Comparison of ENCODE assay signal across 15 mouse cellular contexts in the genomic region with DNA sequence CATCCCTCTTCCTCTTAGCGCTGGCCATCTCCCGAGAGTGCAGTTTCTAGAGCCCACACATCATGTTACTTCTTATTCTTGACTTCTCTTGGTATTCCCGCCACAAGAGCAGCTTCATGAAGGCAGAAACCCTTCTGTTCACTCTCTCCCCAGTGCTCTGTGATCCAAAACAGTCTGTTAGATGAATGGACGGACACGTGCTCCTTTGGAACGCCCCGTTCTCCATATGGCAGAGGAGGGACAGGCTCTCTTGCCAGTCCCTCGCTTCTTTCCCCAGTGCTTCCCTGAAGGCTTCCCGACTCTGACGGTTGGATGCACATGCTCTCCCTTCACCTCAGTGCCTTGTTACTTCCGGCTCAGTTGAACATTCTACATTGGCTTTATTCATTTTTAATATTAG. TPM values are rescaled to one million over a fixed set of nuclear protein-coding genes. Genes with fewer than 3 reads are reported as not detected.
DNase-seq lines count a peak whose midpoint lies in the region; ATAC-seq and TF ChIP-seq lines count a peak whose summit lies in the region.
"Had no signal": no experiment of that assay in that cellular context is flagged by ENCODE, and none has a peak within 500 bp of the region (broad histone marks: within the 10 kb centered on the region; RNA-seq: fewer than 3 reads in every experiment).

No protein-coding gene starts in this region.

- no peak overlapping the region for H3K27ac ChIP-seq in layer of hippocampus, adult 2 months
- H3K27ac ChIP-seq: liver, embryonic 13.5 days had no signal

- peak; percentile 28 to 53 for DNase-seq in cerebellum, postnatal 25 days
- peak; percentile 21 to 44 for DNase-seq in layer of hippocampus, adult 18-20 months (ENCODE audit: low spot score in 2 of 2)
- no peak for DNase-seq in layer of hippocampus, adult 2 months (ENCODE audit: low spot score in 2 of 2)
- DNase-seq in right cerebral cortex, postnatal 14 days, result peak; percentile 27
- no peak for DNase-seq in right cerebral cortex, adult 2 months (ENCODE audit: low spot score in 2 of 2)
- DNase-seq in gastrocnemius, postnatal 14 days, result no peak
- no peak for DNase-seq in heart, postnatal 4 days
- DNase-seq: adrenal gland, postnatal 25 days; heart, adult 11 months; liver, embryonic 13.5 days had no signal

- intact Hi-C loops in gastrocnemius, postnatal 14 days (cut with DNase I; ENCODE audit: low total_unique reads), result no loop called here

- no peak for TF ChIP-seq CTCF in layer of hippocampus, adult 2 months (conservative IDR thresholded peaks at IDR 0.05)

- ATAC-seq in cerebellum, adult (ENCODE audit: insufficient number of reproducible peaks, low FRiP score, low TSS enrichment), result no peak
- ATAC-seq: lung, postnatal 0 days had no signal

- no peak overlapping the region for H3K4me3 ChIP-seq in layer of hippocampus, adult 2 months
- H3K4me3 ChIP-seq: liver, embryonic 13.5 days; megakaryocyte, embryonic 14.5 days; myocyte had no signal

RNA-seq across cellular contexts. Expression of a gene that starts 15.4 kb away (rescaled TPM):
- 10 to 100 TPM; 27.3 to 27.8 TPM for total RNA-seq in layer of hippocampus, adult 18-20 months (2021)
- 10 to 100 TPM; 20.8 to 21.3 TPM for total RNA-seq in layer of hippocampus, adult 2 months (2021)
- total RNA-seq in gastrocnemius, postnatal 14 days (2021), result under 1 TPM; 0.29 to 0.45 TPM
- total RNA-seq in heart, postnatal 4 days (2021), result 1 to 10 TPM; 4.1 to 5.6 TPM
- total RNA-seq: neutrophil, adult 5-6 weeks had no signal

Comparison
In these comparisons a context has a peak if more than half of its experiments do, and no peak if none do; other contexts are left out.
1. DNase-seq: peak in cerebellum, postnatal 25 days (2 of 2), layer of hippocampus, adult 18-20 months (2 of 2) and right cerebral cortex, postnatal 14 days (single experiment); none in layer of hippocampus, adult 2 months (0 of 2), right cerebral cortex, adult 2 months (0 of 2), gastrocnemius, postnatal 14 days (single experiment) and heart, postnatal 4 days (single experiment).